Mouse (Mus musculus) right cerebral cortex, adult 18-20 months (tissue): ENCODE measurements around the gene Cdh4.

Experiments used
- DNase-seq: peaks from one replicate; pipeline ENCODE4 v3.0.0; 2022; ENCODE audit warnings: mixed read lengths

Gene Cdh4

DNA sequence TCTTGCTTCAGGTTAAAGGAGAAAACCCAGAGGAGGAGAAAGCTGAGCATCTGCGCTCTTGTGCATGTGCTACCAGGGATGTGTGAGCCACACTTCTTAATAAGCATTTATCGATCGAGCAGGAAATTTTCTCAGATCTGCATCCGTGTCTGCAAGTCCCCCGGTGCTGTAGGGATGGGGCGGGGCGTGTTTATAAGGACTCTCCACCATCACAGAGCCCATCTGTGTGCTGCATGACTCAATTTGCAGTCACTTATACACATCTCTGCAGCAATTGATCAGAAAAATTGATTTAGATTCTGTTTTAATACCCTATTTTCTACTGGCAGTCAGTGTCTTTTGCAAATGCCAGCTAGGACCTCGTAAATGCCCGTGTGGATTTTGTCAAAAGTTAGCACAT, 311.6 kb downstream of the Cdh4 start:
- DNase-seq: no peak

GRCm38 (mm10) chr2:179754776-179755175, 312.5 kb downstream of the Cdh4 start:
- DNase-seq: peak; percentile 52

GRCm38 (mm10) chr2:179761718-179762441, 319.6 kb downstream of the Cdh4 start:
- no peak for DNase-seq

- peak; percentile 46 for DNase-seq
Measured at GRCm38 (mm10) chr2:179762521-179763305, 320.5 kb downstream of the Cdh4 start.

DNA sequence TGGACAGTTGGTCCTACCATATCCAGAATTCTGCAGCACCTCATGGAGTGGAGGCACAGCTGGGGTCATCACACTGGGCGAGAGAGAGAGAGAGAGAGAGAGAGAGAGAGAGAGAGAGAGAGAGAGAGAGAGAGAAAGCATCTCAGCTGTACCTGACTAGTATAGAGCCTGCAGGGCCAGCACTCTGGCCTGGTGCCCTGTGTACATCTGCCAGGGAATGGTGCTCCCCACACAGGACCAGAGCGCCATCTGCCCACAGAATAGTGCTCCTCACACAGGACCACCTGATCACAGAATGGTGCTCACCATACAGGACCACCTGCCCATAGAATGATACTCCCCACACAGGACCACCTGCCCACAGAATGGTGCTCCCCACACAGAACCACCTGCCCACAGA, 322.2 kb downstream of the Cdh4 start:
- no peak for DNase-seq

DNA sequence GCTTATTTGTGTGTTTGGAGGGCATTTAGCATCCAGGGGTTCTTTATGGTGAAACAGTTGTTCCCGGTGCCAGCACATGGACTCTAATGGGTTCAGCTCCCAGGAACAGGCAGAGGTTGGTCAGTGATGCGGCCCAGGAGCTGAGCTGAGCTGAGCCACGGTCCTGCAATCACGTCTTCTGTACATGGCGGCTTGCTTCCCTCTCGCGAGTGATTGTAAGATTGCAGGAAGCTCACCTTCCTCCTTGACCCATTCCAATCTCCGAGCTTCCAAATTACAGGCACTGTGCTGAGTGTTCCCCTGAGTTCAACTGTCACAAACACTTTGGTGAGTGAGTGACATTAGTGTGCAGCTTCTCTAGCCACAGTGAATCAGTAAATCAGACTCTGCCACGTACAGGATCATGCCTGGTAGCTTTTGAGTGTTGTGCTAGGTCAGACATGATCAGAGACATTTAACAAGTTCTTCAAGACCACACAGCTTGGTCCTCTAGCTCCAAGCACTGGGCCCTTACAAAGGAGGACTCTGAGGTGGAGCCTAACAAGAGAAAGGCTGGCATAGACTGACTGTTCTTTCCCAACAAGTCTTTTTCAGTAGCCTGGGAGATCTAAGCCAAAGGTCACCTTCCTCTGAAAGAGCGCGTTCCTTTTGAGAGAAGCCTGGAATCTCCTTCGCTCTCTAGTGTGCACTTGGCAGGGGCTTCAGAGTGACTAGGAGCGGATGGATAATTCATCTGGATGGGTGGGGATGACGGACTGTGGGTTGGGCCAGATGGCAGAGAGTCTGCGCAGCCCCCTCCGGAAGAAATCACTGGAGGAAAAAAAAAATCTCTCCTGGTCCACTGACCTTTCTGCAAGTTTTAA, 324.7 kb downstream of the Cdh4 start:
- DNase-seq: no peak

GRCm38 (mm10) chr2:179767527-179767849, 325.3 kb downstream of the Cdh4 start:
- no peak for DNase-seq

GRCm38 (mm10) chr2:179769137-179769536, 326.9 kb downstream of the Cdh4 start:
- peak; percentile 31 for DNase-seq

- no peak for DNase-seq
Measured at GRCm38 (mm10) chr2:179769943-179770342, 327.7 kb downstream of the Cdh4 start.

DNA sequence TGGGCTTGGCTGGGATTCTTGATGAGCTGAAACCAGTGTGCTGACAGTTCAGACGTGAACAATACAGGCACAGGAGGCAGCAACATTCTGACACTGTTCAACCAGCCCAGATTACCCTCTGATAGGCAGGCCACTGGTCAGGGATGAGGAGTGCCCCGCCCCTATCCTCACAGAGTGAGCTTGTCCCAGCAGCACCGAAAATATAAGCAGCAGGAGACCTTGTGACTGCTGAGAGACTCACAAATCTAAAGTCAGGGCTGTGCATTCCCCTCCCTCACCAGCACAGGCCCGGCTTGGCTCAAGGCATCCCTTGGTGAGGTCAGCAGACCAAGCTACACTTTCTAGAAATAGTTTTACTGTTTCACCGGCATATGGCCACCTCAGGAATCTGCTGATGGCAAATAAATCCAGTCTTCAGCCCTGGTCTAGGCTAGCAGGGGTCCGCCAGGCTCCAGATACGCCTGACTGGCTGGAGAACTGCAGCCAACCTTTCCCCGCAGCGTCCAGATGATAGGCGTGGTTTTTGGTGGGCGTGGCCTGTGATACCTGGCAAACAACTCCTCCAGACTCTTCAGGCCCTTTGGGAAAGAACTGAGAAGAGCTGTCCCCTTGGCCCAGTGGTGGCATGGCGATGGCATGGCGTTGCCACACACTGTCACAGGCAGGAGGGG, 332.3 kb downstream of the Cdh4 start:
- DNase-seq: no peak

DNA sequence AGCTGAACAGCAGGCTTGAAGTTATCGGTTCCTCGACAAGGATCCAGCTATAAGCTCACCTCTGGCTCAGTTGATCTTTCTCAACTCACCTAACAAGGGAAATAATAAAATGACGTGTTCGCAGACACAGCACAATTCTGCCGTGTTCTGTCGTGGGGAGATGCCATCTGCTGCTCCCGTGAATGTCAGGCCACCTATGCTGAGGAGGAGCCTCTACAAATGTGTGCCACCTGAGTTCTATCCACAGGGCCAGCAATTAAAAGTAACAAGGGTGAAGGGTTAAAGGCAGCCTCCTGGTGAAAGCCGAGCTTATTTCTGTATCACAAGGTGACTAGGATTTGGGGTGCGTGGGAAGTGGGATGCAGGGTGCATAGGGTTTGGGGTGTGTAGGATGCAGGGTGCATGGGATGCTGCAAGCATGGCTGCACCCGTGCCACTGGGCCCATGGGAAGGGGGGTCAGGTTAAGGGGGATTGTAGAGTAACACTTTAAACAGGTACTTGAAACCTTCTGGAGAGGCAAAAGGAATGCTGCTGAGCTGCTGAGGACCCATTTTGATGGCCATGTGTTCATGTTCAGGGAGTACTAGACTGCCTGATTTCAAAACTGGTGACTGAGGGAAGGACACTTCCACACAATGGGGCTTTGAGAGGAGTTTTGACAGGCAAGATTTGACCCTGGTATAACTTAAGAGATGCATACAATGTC, 333.9 kb downstream of the Cdh4 start:
- no peak for DNase-seq

- no peak for DNase-seq
Measured at GRCm38 (mm10) chr2:179779266-179779665, 337.0 kb downstream of the Cdh4 start.

DNA sequence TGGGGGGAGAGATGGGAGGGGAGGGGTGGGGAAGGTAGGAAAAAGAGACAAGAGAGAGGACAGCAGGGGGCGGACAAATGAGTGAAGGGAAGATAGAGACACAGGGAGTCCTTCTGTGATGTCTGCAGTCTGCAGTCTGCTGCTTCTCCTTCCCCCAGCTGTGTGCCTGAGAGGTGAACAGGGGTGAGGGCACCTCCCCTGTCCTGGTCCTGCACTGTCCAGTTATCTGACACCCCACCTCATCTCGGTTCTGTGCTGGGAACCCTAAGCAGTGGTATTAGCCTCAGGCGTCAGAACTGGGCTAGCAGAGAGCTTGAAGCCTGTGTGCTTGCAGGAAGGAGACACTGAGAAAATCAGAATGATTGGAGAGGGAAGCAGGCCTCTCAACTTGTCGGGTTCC, 338.7 kb downstream of the Cdh4 start:
- no peak for DNase-seq

GRCm38 (mm10) chr2:179787256-179787655, 345.0 kb downstream of the Cdh4 start:
- DNase-seq: no peak

DNA sequence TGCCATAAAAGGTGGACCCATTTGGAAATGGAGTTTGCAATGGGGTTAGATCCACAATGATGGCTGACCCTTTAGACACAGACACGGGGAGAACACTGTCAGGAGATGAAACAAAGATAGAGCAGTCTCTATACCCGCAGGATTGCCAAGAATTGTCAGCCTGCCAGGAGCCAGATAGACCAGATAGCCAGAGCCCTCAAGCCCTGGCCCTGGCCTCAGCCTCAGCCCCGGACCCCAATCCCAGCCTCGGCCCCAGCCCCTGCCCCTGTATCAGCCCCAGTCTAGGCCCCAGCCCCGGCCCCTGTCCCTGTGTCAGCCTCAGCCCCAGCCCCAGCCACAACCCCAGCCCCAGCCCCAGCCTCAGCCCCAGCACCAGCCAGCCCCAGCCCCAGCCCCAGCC, 345.6 kb downstream of the Cdh4 start:
- DNase-seq: no peak

DNA sequence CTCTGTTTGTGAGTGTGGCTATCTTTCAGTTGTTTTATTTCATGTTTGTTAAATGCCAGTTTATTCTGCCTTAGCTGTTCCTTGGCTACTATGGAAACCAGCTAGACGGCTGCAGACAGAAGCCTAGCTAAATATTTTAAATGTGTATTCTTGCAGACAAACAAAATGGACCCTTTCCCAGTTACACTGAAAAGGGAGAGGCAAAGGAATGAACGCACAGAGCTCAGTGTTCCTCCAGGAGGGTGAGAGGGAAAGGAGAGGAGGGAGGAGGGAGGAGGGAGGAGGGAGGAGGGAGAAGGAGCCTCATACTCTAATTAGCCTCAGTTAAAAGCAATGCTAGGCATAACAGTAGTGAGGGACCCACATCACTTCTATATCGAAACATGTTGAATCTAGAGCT, 348.5 kb downstream of the Cdh4 start:
- DNase-seq: no peak

- DNase-seq: no peak
Measured at GRCm38 (mm10) chr2:179792426-179793133, 350.3 kb downstream of the Cdh4 start.

GRCm38 (mm10) chr2:179794354-179794753, 352.1 kb downstream of the Cdh4 start:
- DNase-seq: no peak

DNA sequence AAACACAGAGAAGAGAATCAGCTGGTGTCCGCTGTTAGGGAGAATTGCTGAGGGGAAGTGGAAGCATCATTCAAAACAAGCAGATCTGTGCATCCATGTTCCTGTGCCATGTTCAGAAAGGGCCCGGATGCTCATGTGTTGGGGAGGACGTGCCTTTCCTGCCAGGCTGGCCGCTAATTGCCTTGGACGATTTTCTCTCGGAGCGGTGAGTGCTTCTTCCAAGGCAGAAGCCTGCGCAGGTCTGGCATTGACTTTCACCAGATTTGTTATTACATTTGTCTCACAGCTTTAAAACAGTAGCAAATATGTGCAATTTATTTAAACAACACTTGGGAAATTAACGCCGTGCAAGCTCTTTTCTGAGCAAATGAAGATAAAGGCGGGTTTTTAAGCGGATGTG, 353.2 kb downstream of the Cdh4 start:
- DNase-seq: no peak

DNA sequence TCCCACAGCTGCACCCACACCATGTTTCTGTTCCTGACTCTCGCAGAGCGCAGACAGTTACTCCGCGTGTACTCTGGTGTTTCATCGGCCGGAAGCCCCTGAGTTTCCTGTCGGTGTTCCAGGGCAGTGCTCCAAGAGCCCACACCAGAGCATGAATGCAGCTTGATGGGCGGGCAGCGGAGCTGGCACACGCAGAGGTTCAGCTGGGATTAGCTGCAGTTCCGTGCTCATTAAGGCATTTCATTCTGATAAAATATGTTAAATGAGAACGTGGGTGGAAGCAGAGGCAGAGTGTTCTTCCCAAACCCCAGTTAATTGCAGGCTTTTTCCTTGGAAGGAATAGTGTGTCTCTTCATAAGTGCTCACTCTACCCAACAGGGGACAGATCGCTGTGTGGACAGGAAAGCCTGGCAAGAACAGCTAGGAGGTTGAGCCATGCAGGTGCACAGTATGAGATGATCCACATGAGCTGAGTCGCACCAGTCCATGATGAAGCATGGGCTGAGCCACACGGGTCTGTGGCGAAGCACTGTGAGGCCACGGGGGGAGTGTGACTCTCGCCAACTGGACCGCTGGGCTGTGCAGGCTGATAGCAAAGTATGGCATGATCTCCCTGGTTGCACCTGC, 357.8 kb downstream of the Cdh4 start:
- DNase-seq: peak; percentile 86

- no peak for DNase-seq
Measured at GRCm38 (mm10) chr2:179801042-179801441, 358.8 kb downstream of the Cdh4 start.
